29 mouse cellular contexts compared by ENCODE assay signal in the genomic region with DNA sequence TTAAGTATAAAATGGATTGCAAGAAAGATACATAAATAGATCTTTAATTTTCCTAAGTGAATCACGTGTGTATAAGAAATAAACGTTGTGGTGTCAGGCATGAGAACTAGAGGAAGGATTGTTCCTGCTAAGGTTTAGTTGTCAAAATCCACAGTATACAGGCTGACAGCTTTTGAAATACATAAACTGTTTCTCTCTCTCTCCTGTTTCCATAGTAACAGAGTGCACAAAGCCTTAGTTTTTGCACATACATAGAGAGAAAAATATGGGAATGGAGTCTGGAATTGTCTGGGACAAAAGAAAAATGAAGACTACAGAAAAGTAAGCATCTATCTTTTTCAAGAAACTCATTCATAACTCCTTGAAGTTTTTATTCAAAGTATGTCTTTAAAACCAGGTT.
A peak's percentile ranks its signal among the peaks of the same experiment; 100 is the strongest.
DNase-seq lines count a peak whose midpoint lies in the region; ATAC-seq lines count a peak whose summit lies in the region.
"Had no signal": no experiment of that assay in that cellular context is flagged by ENCODE, and none has a peak within 500 bp of the region (broad histone marks: within the 10 kb centered on the region; RNA-seq: fewer than 3 reads in every experiment).

No protein-coding gene starts in this region.

- no peaks in the 10 kb centered on the region for H3K27me3 ChIP-seq in forebrain, embryonic 13.5 days
- H3K27me3 ChIP-seq in forebrain, embryonic 11.5 days (ENCODE audit: control insufficient read depth, insufficient read depth, low read length): no peaks in the 10 kb centered on the region
- H3K27me3 ChIP-seq in hindbrain, embryonic 15.5 days: no peaks in the 10 kb centered on the region
- H3K27me3 ChIP-seq in hindbrain, embryonic 10.5 days (ENCODE audit: insufficient read depth, poor library complexity, severe bottlenecking): no peaks in the 10 kb centered on the region
- no peaks in the 10 kb centered on the region for H3K27me3 ChIP-seq in midbrain, embryonic 15.5 days (replicated peaks)
- H3K27me3 ChIP-seq: CH12.LX; liver, embryonic 12.5 days; stomach, embryonic 15.5 days had no signal

- H3K9ac ChIP-seq in forebrain, embryonic 13.5 days: no peak overlapping the region
- no peak overlapping the region for H3K9ac ChIP-seq in forebrain, embryonic 11.5 days (ENCODE audit: low read length)
- no peak overlapping the region for H3K9ac ChIP-seq in hindbrain, embryonic 15.5 days
- no peak overlapping the region for H3K9ac ChIP-seq in midbrain, embryonic 15.5 days
- H3K9ac ChIP-seq: liver, embryonic 12.5 days; liver, postnatal 0 days; stomach, embryonic 15.5 days had no signal

- no peak overlapping the region for H3K4me3 ChIP-seq in forebrain, embryonic 13.5 days
- H3K4me3 ChIP-seq in forebrain, embryonic 11.5 days (ENCODE audit: low read depth, low read length): no peak overlapping the region
- H3K4me3 ChIP-seq in hindbrain, embryonic 15.5 days: no peak overlapping the region
- H3K4me3 ChIP-seq in hindbrain, embryonic 10.5 days: no peak overlapping the region
- no peak overlapping the region for H3K4me3 ChIP-seq in midbrain, embryonic 15.5 days
- H3K4me3 ChIP-seq: erythroblast, embryonic 14.5 days; gastrocnemius, adult 2 months; layer of hippocampus, adult 2 months; liver, embryonic 12.5 days; stomach, embryonic 15.5 days had no signal

- H3K9me3 ChIP-seq in forebrain, embryonic 13.5 days (replicated peaks): no peaks in the 10 kb centered on the region
- no peaks in the 10 kb centered on the region for H3K9me3 ChIP-seq in forebrain, embryonic 11.5 days (ENCODE audit: control insufficient read depth, low read length)
- H3K9me3 ChIP-seq in hindbrain, embryonic 15.5 days: no peaks in the 10 kb centered on the region
- no peaks in the 10 kb centered on the region for H3K9me3 ChIP-seq in hindbrain, embryonic 10.5 days
- H3K9me3 ChIP-seq in midbrain, embryonic 15.5 days: no peaks in the 10 kb centered on the region
- H3K9me3 ChIP-seq: liver, embryonic 12.5 days; stomach, embryonic 15.5 days had no signal

- H3K36me3 ChIP-seq in forebrain, embryonic 13.5 days (ENCODE audit: poor library complexity, severe bottlenecking): no peaks in the 10 kb centered on the region
- H3K36me3 ChIP-seq in forebrain, embryonic 11.5 days (ENCODE audit: control insufficient read depth, insufficient read depth, low read length): no peaks in the 10 kb centered on the region
- no peaks in the 10 kb centered on the region for H3K36me3 ChIP-seq in hindbrain, embryonic 15.5 days
- no peaks in the 10 kb centered on the region for H3K36me3 ChIP-seq in hindbrain, embryonic 10.5 days
- no peaks in the 10 kb centered on the region for H3K36me3 ChIP-seq in midbrain, embryonic 15.5 days (replicated peaks)
- H3K36me3 ChIP-seq: liver, embryonic 12.5 days; stomach, embryonic 15.5 days had no signal

- no peaks in the 10 kb centered on the region for H3K4me1 ChIP-seq in forebrain, embryonic 13.5 days
- H3K4me1 ChIP-seq in forebrain, embryonic 11.5 days (replicated peaks; ENCODE audit: control insufficient read depth, insufficient read depth, low read length): no peaks in the 10 kb centered on the region
- peaks cover 3% of the 10 kb centered on the region; the same call in 1 of the 2 replicates for H3K4me1 ChIP-seq in hindbrain, embryonic 15.5 days (replicated peaks)
- H3K4me1 ChIP-seq in hindbrain, embryonic 10.5 days (replicated peaks): no peaks in the 10 kb centered on the region
- H3K4me1 ChIP-seq in midbrain, embryonic 15.5 days: peaks cover 4% of the 10 kb centered on the region; the same call in 1 of the 2 replicates
- H3K4me1 ChIP-seq: liver, embryonic 12.5 days; stomach, embryonic 15.5 days had no signal

- H3K27ac ChIP-seq in forebrain, embryonic 13.5 days: no peak overlapping the region
- H3K27ac ChIP-seq in forebrain, embryonic 11.5 days (ENCODE audit: low read depth, low read length): no peak overlapping the region
- 0 out of 2 replicates have a peak overlapping the region, but pooled peaks have one; percentile 15 for H3K27ac ChIP-seq in hindbrain, embryonic 15.5 days (replicated peaks)
- H3K27ac ChIP-seq in hindbrain, embryonic 10.5 days: no peak overlapping the region
- H3K27ac ChIP-seq in midbrain, embryonic 15.5 days: peak overlapping the region; percentile 69; the same call in 1 of the 2 replicates
- H3K27ac ChIP-seq: gastrocnemius, adult 2 months; liver, embryonic 12.5 days; stomach, embryonic 15.5 days had no signal

- no peak overlapping the region for H3K4me2 ChIP-seq in forebrain, embryonic 13.5 days
- no peak overlapping the region for H3K4me2 ChIP-seq in forebrain, embryonic 11.5 days (ENCODE audit: low read depth, low read length, severe bottlenecking)
- no peak overlapping the region for H3K4me2 ChIP-seq in hindbrain, embryonic 15.5 days
- no peak overlapping the region for H3K4me2 ChIP-seq in midbrain, embryonic 15.5 days
- H3K4me2 ChIP-seq: heart, embryonic 11.5 days; liver, embryonic 12.5 days; stomach, embryonic 15.5 days had no signal

- DNase-seq in forebrain, embryonic 11.5 days (ENCODE audit: low spot score): no peak
- DNase-seq in hindbrain, embryonic 10.5 days (ENCODE audit: low spot score): no peak
- peak; percentile 54 for DNase-seq in brain, embryonic 18.5 days (ENCODE audit: low read depth, low spot score)
- no peak for DNase-seq in adrenal gland, postnatal 14 days
- no peak for DNase-seq in layer of hippocampus, postnatal 36 days
- DNase-seq: adrenal gland, adult 2 months; cerebellum, adult 18-20 months; cerebellum, postnatal 10 days; gastrocnemius, adult 2 months; gastrocnemius, postnatal 36 days; heart, adult 18-20 months; heart, postnatal 36 days; kidney, adult 2 months; kidney, postnatal 36 days; left cerebral cortex, postnatal 4 days; liver, postnatal 0 days; lung, postnatal 36 days; right cerebral cortex, postnatal 14 days; thymus, postnatal 25 days had no signal

- peak; percentile 65; the same call in 1 of the 2 replicates for ATAC-seq in forebrain, embryonic 13.5 days
- no peak for ATAC-seq in forebrain, embryonic 11.5 days (replicated peaks; ENCODE audit: low FRiP score)
- 0 out of 2 replicates have a peak, but pooled peaks have one; percentile 68 for ATAC-seq in hindbrain, embryonic 15.5 days (ENCODE audit: low FRiP score, low read depth)
- ATAC-seq in midbrain, embryonic 15.5 days (replicated peaks): peak; percentile 93
- ATAC-seq: activated CD4-positive, CD25-positive, alpha-beta regulatory T cell, adult 4 months; liver, embryonic 12.5 days; liver, postnatal 0 days had no signal

- 47% methylated on average over 2 of the region's 2 CpGs for WGBS in forebrain, embryonic 13.5 days
- WGBS in forebrain, embryonic 11.5 days: 67% methylated on average over 2 of the region's 2 CpGs
- WGBS in hindbrain, embryonic 15.5 days: 39% methylated on average over 2 of the region's 2 CpGs
- 73% methylated on average over 2 of the region's 2 CpGs for WGBS in hindbrain, embryonic 10.5 days
- WGBS in midbrain, embryonic 15.5 days: 32% methylated on average over 2 of the region's 2 CpGs

Comparison
In these comparisons a context has a peak if more than half of its experiments do, and no peak if none do; other contexts are left out.
1. H3K27ac ChIP-seq: peak in hindbrain, embryonic 15.5 days (single experiment) and midbrain, embryonic 15.5 days (single experiment); none in forebrain, embryonic 13.5 days (single experiment), forebrain, embryonic 11.5 days (single experiment) and hindbrain, embryonic 10.5 days (single experiment).